Mouse (Mus musculus) small intestine, adult 2 months (tissue): Measurements from ENCODE around the gene Kcnd1. TPM values are rescaled to one million over a fixed set of nuclear protein-coding genes. Genes with fewer than 3 reads are reported as not detected.

Experiments used
- H3K27ac ChIP-seq: fragments of 200-500 bp; 2 replicates; pipeline ENCODE4 v1.5.1; 2012; ENCODE audit warnings: low read depth, low read length, control low read depth, inconsistent platforms; ENCODE audit not compliant: insufficient read depth
- H3K27me3 ChIP-seq: fragments of 200-500 bp; 2 replicates; pipeline ENCODE4 v1.6.1; 2012; ENCODE audit warnings: mild to moderate bottlenecking, moderate library complexity, low read length, inconsistent platforms; ENCODE audit not compliant: control insufficient read depth, insufficient read depth
- H3K36me3 ChIP-seq: fragments of 200-500 bp; 2 replicates; pipeline ENCODE4 v1.6.1; 2012; ENCODE audit warnings: mild to moderate bottlenecking, low read length, control low read depth, inconsistent platforms; ENCODE audit not compliant: control insufficient read depth, insufficient read depth
- H3K4me1 ChIP-seq: fragments of 200-500 bp; 2 replicates; pipeline ENCODE4 v1.6.1; 2012; ENCODE audit warnings: low read length, inconsistent platforms, mixed read lengths; ENCODE audit not compliant: control insufficient read depth, insufficient read depth, insufficient read length
- H3K4me3 ChIP-seq: fragments of 200-500 bp; 2 replicates; pipeline ENCODE4 v1.5.1; 2012; ENCODE audit warnings: low read depth, mild to moderate bottlenecking, control low read depth, inconsistent platforms, low read length, moderate library complexity
- CTCF ChIP-seq: fragments of 200-500 bp; IDR thresholded peaks from 2 replicates; pipeline ENCODE4 v1.5.1; 2012; ENCODE audit warnings: low read depth, mild to moderate bottlenecking, control low read depth, inconsistent platforms, low read length, moderate library complexity, mixed read lengths; ENCODE audit not compliant: insufficient replicate concordance, insufficient read length; ENCODE audit errors: extremely low read depth
- POLR2A ChIP-seq: fragments of 200-500 bp; IDR thresholded peaks from 2 replicates; pipeline ENCODE4 v1.6.1; 2012; ENCODE audit warnings: low read depth, mild to moderate bottlenecking, control low read depth, inconsistent platforms, low read length, moderate library complexity
- WGBS: fragments of 180-500 bp; shearing (Covaris S2); methylation state at CpG from one replicate; pipeline ENCODE4 v1.1.7; 2018; 5-methylcytosine and 5-hydroxymethylcytosine counted together
- polyA plus RNA-seq: library from polyadenylated mRNA; depleted of rRNA; stranded (reverse); fragments of >200 nt; gene quantifications from 2 replicates; pipeline ENCODE4 v1.2.3, GENCODE M21; 2012

Gene Kcnd1
- polyA plus RNA-seq, 1 experiment, result 1.3 TPM

GRCm38 (mm10) chrX:7859191-7859753, 37.2 kb downstream of the Kcnd1 start:
- TF ChIP-seq CTCF (no peak), POLR2A (no peak)
- Histone ChIP-seq H3K27ac (no peak overlapping the region), H3K4me3 (no peak overlapping the region), H3K27me3 (no peaks in the 10 kb centered on the region), H3K4me1 (0 out of 2 replicates have a peak, but pooled peaks cover 2% of the 10 kb centered on the region), H3K36me3 (peaks cover 5% of the 10 kb centered on the region)
- WGBS, result 85% methylated on average over 3 of the region's 3 CpGs

- H3K27me3 ChIP-seq, result no peaks in the 10 kb centered on the region
- no peak overlapping the region for H3K4me3 ChIP-seq
- 81% methylated on average over 1 of the region's 1 CpGs for WGBS
- peaks cover 15% of the 10 kb centered on the region for H3K36me3 ChIP-seq
- 0 out of 2 replicates have a peak, but pooled peaks cover 2% of the 10 kb centered on the region for H3K4me1 ChIP-seq
- TF ChIP-seq POLR2A (no peak), CTCF (no peak)
- no peak overlapping the region for H3K27ac ChIP-seq
These were observed 41.1 kb downstream of the Kcnd1 start for GRCm38 (mm10) chrX:7863181-7863580.

GRCm38 (mm10) chrX:7864551-7864950, 42.5 kb downstream of the Kcnd1 start:
- H3K27ac ChIP-seq, result peak overlapping the region; percentile 51; the same call in 1 of the 2 replicates
- no peak for TF ChIP-seq POLR2A
- no peak for TF ChIP-seq CTCF
- H3K27me3 ChIP-seq, result no peaks in the 10 kb centered on the region
- no peak overlapping the region for H3K4me3 ChIP-seq
- 70% methylated on average over 3 of the region's 3 CpGs for WGBS
- peaks cover 17% of the 10 kb centered on the region for H3K36me3 ChIP-seq
- H3K4me1 ChIP-seq, result 0 out of 2 replicates have a peak, but pooled peaks cover 2% of the 10 kb centered on the region

- Histone ChIP-seq H3K27me3 (no peaks in the 10 kb centered on the region), H3K27ac (peak overlapping the region; percentile 51; the same call in 1 of the 2 replicates), H3K4me1 (0 out of 2 replicates have a peak, but pooled peaks cover 2% of the 10 kb centered on the region), H3K36me3 (peaks cover 17% of the 10 kb centered on the region), H3K4me3 (no peak overlapping the region)
- 59% methylated on average over 2 of the region's 2 CpGs for WGBS
- no peak for TF ChIP-seq CTCF
- no peak for TF ChIP-seq POLR2A
These were observed 43.3 kb downstream of the Kcnd1 start for GRCm38 (mm10) chrX:7865343-7865742.

DNA sequence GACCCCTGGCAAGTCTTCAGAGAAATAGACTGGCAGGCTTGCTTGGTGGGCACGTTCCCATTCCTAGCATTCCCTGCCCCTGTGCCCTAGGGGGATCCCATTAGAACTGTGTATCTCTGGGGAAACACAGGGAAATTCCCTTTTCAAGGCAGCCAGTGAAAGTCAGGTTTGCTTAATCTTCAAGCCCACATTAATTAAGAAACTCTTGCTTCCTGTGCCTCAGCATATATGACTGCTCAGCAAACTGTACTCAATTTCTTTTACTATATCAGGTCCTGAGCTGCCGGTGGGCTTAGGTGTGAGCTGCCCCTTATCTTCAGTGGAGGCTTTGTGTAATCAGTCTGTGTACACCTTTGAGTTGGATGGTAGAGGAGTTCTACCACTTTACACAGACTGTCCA, 43.7 kb downstream of the Kcnd1 start:
- peaks cover 17% of the 10 kb centered on the region for H3K36me3 ChIP-seq
- TF ChIP-seq POLR2A (no peak), CTCF (no peak)
- H3K4me1 ChIP-seq, result 0 out of 2 replicates have a peak, but pooled peaks cover 2% of the 10 kb centered on the region
- H3K4me3 ChIP-seq, result no peak overlapping the region
- H3K27ac ChIP-seq, result no peak overlapping the region
- no peaks in the 10 kb centered on the region for H3K27me3 ChIP-seq
- WGBS, result 48% methylated on average over 2 of the region's 2 CpGs

GRCm38 (mm10) chrX:7867141-7867540, 45.1 kb downstream of the Kcnd1 start:
- 95% methylated on average over 1 of the region's 1 CpGs for WGBS
- H3K27me3 ChIP-seq, result no peaks in the 10 kb centered on the region

GRCm38 (mm10) chrX:7868506-7868905, 46.4 kb downstream of the Kcnd1 start:
- no peak overlapping the region for H3K27ac ChIP-seq
- H3K27me3 ChIP-seq, result no peaks in the 10 kb centered on the region
- TF ChIP-seq CTCF (no peak), POLR2A (no peak)
- H3K4me1 ChIP-seq, result no peaks in the 10 kb centered on the region
- 52% methylated on average over 2 of the region's 2 CpGs for WGBS
- peaks cover 33% of the 10 kb centered on the region for H3K36me3 ChIP-seq
- H3K4me3 ChIP-seq, result no peak overlapping the region

More at GRCm38 (mm10) chrX:7867141-7867540, 45.1 kb downstream of the Kcnd1 start:
- Histone ChIP-seq H3K27ac (no peak overlapping the region), H3K36me3 (peaks cover 21% of the 10 kb centered on the region), H3K4me3 (no peak overlapping the region), H3K4me1 (no peaks in the 10 kb centered on the region)
- TF ChIP-seq CTCF, result no peak
- no peak for TF ChIP-seq POLR2A
